Mouse (Mus musculus) embryonic facial prominence, embryonic 12.5 days (tissue): ENCODE measurements around the gene Slc12a6. TPM values are rescaled to one million over a fixed set of nuclear protein-coding genes. Genes with fewer than 3 reads are reported as not detected.

ENCODE experiments used
- ATAC-seq: fragments of 200-750 bp; cut with Nextera tagmentation; 2 replicates; pipeline ENCODE4 v1.8.0; 2017; ENCODE audit not compliant: insufficient number of reproducible peaks, insufficient read depth, low FRiP score, low TSS enrichment
- H3K27ac ChIP-seq: fragments of 300-500 bp; sonication (generic); 2 replicates; pipeline ENCODE4 v1.5.1; 2016; ENCODE audit warnings: mild to moderate bottlenecking
- H3K27me3 ChIP-seq: fragments of 300-500 bp; sonication (generic); 2 replicates; pipeline ENCODE4 v1.6.1; 2016; ENCODE audit warnings: mild to moderate bottlenecking, moderate library complexity
- H3K36me3 ChIP-seq: fragments of 300-500 bp; sonication (generic); 2 replicates; pipeline ENCODE4 v1.6.1; 2016; ENCODE audit warnings: mild to moderate bottlenecking
- H3K4me1 ChIP-seq: fragments of 300-500 bp; sonication (generic); 2 replicates; pipeline ENCODE4 v1.6.1; 2016
- H3K4me2 ChIP-seq: fragments of 300-500 bp; sonication (generic); replicated peaks from 2 replicates; pipeline ENCODE4 v1.6.1; 2016; ENCODE audit warnings: mild to moderate bottlenecking, moderate library complexity
- H3K4me3 ChIP-seq: fragments of 300-500 bp; sonication (generic); 2 replicates; pipeline ENCODE4 v1.5.1; 2016; ENCODE audit warnings: mild to moderate bottlenecking
- H3K9ac ChIP-seq: fragments of 300-500 bp; sonication (generic); 2 replicates; pipeline ENCODE4 v1.6.1; 2016; ENCODE audit warnings: mild to moderate bottlenecking, moderate library complexity
- H3K9me3 ChIP-seq: fragments of 300-500 bp; sonication (generic); 2 replicates; pipeline ENCODE4 v1.6.1; 2016; ENCODE audit warnings: mild to moderate bottlenecking, moderate library complexity
- WGBS: fragments of 180-500 bp; shearing (Covaris S2); methylation state at CpG from one replicate; pipeline ENCODE4 v1.1.7; 2016; 5-methylcytosine and 5-hydroxymethylcytosine counted together
- polyA plus RNA-seq: library from polyadenylated mRNA; unstranded; fragments of >200 nt; fragmentation: Nextera tagmentation; extraction: Ambion mirVana; gene quantifications from 2 replicates; pipeline ENCODE4 v1.2.1, GENCODE M21; 2016

Gene Slc12a6
- polyA plus RNA-seq, 1 experiment from 2014 or later, result 14.3 TPM

DNA sequence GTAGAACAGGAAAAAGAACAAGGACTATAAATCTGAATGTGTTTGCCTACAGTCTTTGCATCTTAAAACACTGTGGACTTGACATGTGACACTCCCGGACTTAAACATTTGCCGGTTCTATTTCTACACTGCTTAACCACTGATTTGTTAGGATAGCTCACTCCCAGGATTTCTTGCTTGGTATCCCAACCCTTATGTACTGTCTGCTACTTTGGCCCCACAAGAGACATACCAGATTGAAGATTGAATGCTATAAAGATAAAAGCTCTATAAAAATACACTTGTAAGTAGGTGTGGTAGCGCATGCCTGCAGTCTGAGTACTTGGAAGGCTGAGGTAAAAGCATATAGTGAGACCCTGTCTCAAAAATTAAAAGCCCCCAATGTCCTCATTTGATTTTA lies 23.9 kb downstream of the Slc12a6 start:
- no peaks in the 10 kb centered on the region for H3K4me1 ChIP-seq
- WGBS, result 92% methylated on average over 3 of the region's 3 CpGs
- no peak overlapping the region for H3K4me2 ChIP-seq
- no peak overlapping the region for H3K27ac ChIP-seq
- no peaks in the 10 kb centered on the region for H3K27me3 ChIP-seq
- H3K9me3 ChIP-seq, result no peaks in the 10 kb centered on the region
- ATAC-seq, result no peak
- H3K4me3 ChIP-seq, result no peak overlapping the region
- H3K9ac ChIP-seq, result no peak overlapping the region
- H3K36me3 ChIP-seq, result no peaks in the 10 kb centered on the region

DNA sequence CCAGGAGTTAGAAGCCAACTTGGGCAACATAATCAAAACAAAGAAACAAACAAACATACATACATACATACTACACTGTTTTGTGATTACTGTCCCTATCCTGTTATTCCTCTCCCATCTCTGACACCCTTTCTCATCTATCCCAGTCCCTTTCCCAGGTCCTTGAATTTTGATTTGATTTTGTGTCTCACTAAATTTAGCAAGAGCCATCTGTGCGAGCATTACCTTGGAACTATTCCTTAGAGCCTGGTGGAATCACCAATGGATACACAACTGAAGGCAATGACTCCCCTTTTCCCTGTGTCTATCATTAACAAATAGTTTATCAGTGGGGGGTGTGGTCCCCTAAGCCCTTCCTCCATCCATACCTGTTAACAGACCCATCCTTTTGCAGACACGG lies 27.2 kb downstream of the Slc12a6 start:
- WGBS, result 85% methylated on average over 2 of the region's 2 CpGs
- ATAC-seq, result no peak

GRCm38 (mm10) chr2:112296211-112296610 lies 30.6 kb downstream of the Slc12a6 start:
- Histone ChIP-seq H3K4me3 (no peak overlapping the region), H3K9ac (no peak overlapping the region), H3K9me3 (no peaks in the 10 kb centered on the region), H3K27ac (no peak overlapping the region), H3K4me1 (no peaks in the 10 kb centered on the region), H3K4me2 (no peak overlapping the region), H3K36me3 (no peaks in the 10 kb centered on the region), H3K27me3 (no peaks in the 10 kb centered on the region)
- no peak for ATAC-seq
- WGBS, result 74% methylated on average over 3 of the region's 3 CpGs

More for the DNA sequence above, 27.2 kb downstream of the Slc12a6 start:
- H3K4me3 ChIP-seq, result no peak overlapping the region
- no peak overlapping the region for H3K4me2 ChIP-seq
- H3K36me3 ChIP-seq, result no peaks in the 10 kb centered on the region
- H3K4me1 ChIP-seq, result no peaks in the 10 kb centered on the region
- no peaks in the 10 kb centered on the region for H3K27me3 ChIP-seq
- no peak overlapping the region for H3K27ac ChIP-seq
- no peak overlapping the region for H3K9ac ChIP-seq
- H3K9me3 ChIP-seq, result no peaks in the 10 kb centered on the region

DNA sequence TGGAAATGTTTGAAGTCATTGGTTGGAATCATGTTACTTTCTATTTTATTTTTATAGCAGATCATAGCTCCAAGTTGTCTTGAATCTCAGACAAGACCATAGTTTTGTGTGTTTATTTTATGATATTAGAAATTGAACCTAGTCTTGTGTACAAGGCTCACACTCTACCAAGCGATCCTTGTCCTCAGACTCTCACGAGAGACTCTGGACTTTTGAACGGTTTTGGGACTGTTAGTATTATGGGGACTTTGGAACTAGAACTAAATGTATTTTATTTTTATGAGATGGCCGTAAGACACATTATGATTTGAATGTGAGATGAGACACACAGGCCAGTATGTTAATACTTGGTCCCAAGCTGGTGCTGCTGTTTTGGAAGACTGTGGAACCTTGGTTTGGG lies 32.6 kb downstream of the Slc12a6 start:
- H3K4me3 ChIP-seq, result no peak overlapping the region
- no peak overlapping the region for H3K27ac ChIP-seq
- ATAC-seq, result no peak
- no peaks in the 10 kb centered on the region for H3K9me3 ChIP-seq
- H3K9ac ChIP-seq, result no peak overlapping the region
- H3K27me3 ChIP-seq, result no peaks in the 10 kb centered on the region
- no peaks in the 10 kb centered on the region for H3K4me1 ChIP-seq
- 92% methylated on average over 4 of the region's 4 CpGs for WGBS
- H3K36me3 ChIP-seq, result no peaks in the 10 kb centered on the region
- no peak overlapping the region for H3K4me2 ChIP-seq

- no peak for ATAC-seq
- Histone ChIP-seq H3K36me3 (no peaks in the 10 kb centered on the region), H3K4me3 (no peak overlapping the region), H3K9me3 (no peaks in the 10 kb centered on the region), H3K27me3 (no peaks in the 10 kb centered on the region), H3K4me1 (no peaks in the 10 kb centered on the region), H3K27ac (no peak overlapping the region), H3K4me2 (no peak overlapping the region), H3K9ac (no peak overlapping the region)
- 92% methylated on average over 3 of the region's 3 CpGs for WGBS
Observed at GRCm38 (mm10) chr2:112308671-112309070, 43.0 kb downstream of the Slc12a6 start.

- 80% methylated on average over 10 of the region's 10 CpGs for WGBS
- Histone ChIP-seq H3K27me3 (no peaks in the 10 kb centered on the region), H3K4me1 (no peaks in the 10 kb centered on the region), H3K4me2 (no peak overlapping the region), H3K27ac (no peak overlapping the region), H3K9me3 (no peaks in the 10 kb centered on the region), H3K4me3 (no peak overlapping the region), H3K9ac (no peak overlapping the region), H3K36me3 (no peaks in the 10 kb centered on the region)
- ATAC-seq, result no peak
Observed at GRCm38 (mm10) chr2:112309161-112309600, 43.6 kb downstream of the Slc12a6 start.

- Histone ChIP-seq H3K9ac (no peak overlapping the region), H3K36me3 (no peaks in the 10 kb centered on the region), H3K4me1 (no peaks in the 10 kb centered on the region), H3K4me3 (no peak overlapping the region), H3K27ac (no peak overlapping the region), H3K4me2 (no peak overlapping the region), H3K27me3 (no peaks in the 10 kb centered on the region), H3K9me3 (no peaks in the 10 kb centered on the region)
- WGBS, result 86% methylated on average over 7 of the region's 7 CpGs
- ATAC-seq, result no peak
Observed at GRCm38 (mm10) chr2:112315638-112316037, 50.0 kb downstream of the Slc12a6 start.

DNA sequence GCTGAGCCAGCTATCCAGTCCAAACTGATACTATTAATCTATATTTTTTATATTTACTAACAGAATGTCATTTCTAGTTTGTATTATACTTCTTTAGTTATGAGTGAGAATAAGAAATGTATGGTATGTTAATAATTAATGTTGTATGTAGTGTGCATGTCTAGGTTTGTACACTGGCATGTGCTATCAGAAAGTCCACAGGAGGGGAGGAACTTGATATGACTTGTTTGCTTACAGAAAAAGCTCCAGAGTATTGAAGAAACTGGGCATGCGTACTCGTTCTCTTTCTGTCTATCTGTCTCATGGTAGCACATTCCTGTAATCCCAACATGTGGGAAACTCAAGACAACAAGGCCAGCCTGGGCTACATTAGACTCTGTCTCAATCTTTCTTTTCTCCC lies 52.6 kb downstream of the Slc12a6 start:
- no peaks in the 10 kb centered on the region for H3K9me3 ChIP-seq
- no peak overlapping the region for H3K4me3 ChIP-seq
- no peak overlapping the region for H3K4me2 ChIP-seq
- ATAC-seq, result no peak
- 70% methylated on average over 2 of the region's 2 CpGs for WGBS
- no peaks in the 10 kb centered on the region for H3K4me1 ChIP-seq
- H3K27ac ChIP-seq, result no peak overlapping the region
- H3K27me3 ChIP-seq, result no peaks in the 10 kb centered on the region
- no peaks in the 10 kb centered on the region for H3K36me3 ChIP-seq
- H3K9ac ChIP-seq, result no peak overlapping the region

- no peaks in the 10 kb centered on the region for H3K4me1 ChIP-seq
- ATAC-seq, result no peak
- no peak overlapping the region for H3K4me3 ChIP-seq
- H3K36me3 ChIP-seq, result no peaks in the 10 kb centered on the region
- WGBS, result 85% methylated on average over 7 of the region's 7 CpGs
- no peaks in the 10 kb centered on the region for H3K9me3 ChIP-seq
- H3K4me2 ChIP-seq, result no peak overlapping the region
- H3K27me3 ChIP-seq, result no peaks in the 10 kb centered on the region
- H3K9ac ChIP-seq, result no peak overlapping the region
- H3K27ac ChIP-seq, result no peak overlapping the region
Observed at GRCm38 (mm10) chr2:112318905-112319304, 53.3 kb downstream of the Slc12a6 start.

GRCm38 (mm10) chr2:112328069-112328777 lies 62.6 kb downstream of the Slc12a6 start:
- no peaks in the 10 kb centered on the region for H3K4me1 ChIP-seq
- 82% methylated on average over 11 of the region's 11 CpGs for WGBS

GRCm38 (mm10) chr2:112332051-112332898 lies 66.7 kb downstream of the Slc12a6 start:
- no peaks in the 10 kb centered on the region for H3K4me1 ChIP-seq
- no peak overlapping the region for H3K4me3 ChIP-seq
- ATAC-seq, result no peak
- no peaks in the 10 kb centered on the region for H3K9me3 ChIP-seq
- no peak overlapping the region for H3K4me2 ChIP-seq
- H3K9ac ChIP-seq, result no peak overlapping the region
- H3K27ac ChIP-seq, result no peak overlapping the region
- H3K27me3 ChIP-seq, result no peaks in the 10 kb centered on the region
- 69% methylated on average over 4 of the region's 4 CpGs for WGBS
- H3K36me3 ChIP-seq, result 0 out of 2 replicates have a peak, but pooled peaks cover 8% of the 10 kb centered on the region

More at GRCm38 (mm10) chr2:112328069-112328777, 62.6 kb downstream of the Slc12a6 start:
- Histone ChIP-seq H3K27ac (no peak overlapping the region), H3K4me3 (no peak overlapping the region), H3K9ac (no peak overlapping the region), H3K4me2 (no peak overlapping the region), H3K27me3 (no peaks in the 10 kb centered on the region), H3K9me3 (no peaks in the 10 kb centered on the region), H3K36me3 (no peaks in the 10 kb centered on the region)
- no peak for ATAC-seq

GRCm38 (mm10) chr2:112337211-112337610 lies 71.6 kb downstream of the Slc12a6 start:
- H3K9me3 ChIP-seq, result no peaks in the 10 kb centered on the region
- H3K36me3 ChIP-seq, result peaks cover 16% of the 10 kb centered on the region
- H3K9ac ChIP-seq, result no peak overlapping the region
- H3K4me2 ChIP-seq, result no peak overlapping the region
- H3K27ac ChIP-seq, result no peak overlapping the region
- WGBS, result 96% methylated on average over 6 of the region's 6 CpGs
- H3K27me3 ChIP-seq, result no peaks in the 10 kb centered on the region
- no peak for ATAC-seq
- H3K4me3 ChIP-seq, result no peak overlapping the region
- H3K4me1 ChIP-seq, result no peaks in the 10 kb centered on the region
